Mouse (Mus musculus) thymus, adult 2 months (tissue): ENCODE measurements around the gene D130040H23Rik.

Source experiments
- CTCF ChIP-seq: fragments of 200-500 bp; IDR thresholded peaks from 2 replicates; pipeline ENCODE4 v1.5.1; 2012; ENCODE audit warnings: mild to moderate bottlenecking, control low read depth, low read length, moderate library complexity, borderline replicate concordance; ENCODE audit not compliant: control insufficient read depth, poor library complexity, insufficient read depth; ENCODE audit errors: extremely low read depth
- POLR2A ChIP-seq: fragments of 200-500 bp; IDR thresholded peaks from 2 replicates; pipeline ENCODE4 v1.6.1; 2012; ENCODE audit warnings: mild to moderate bottlenecking, low read length, control low read depth, moderate library complexity; ENCODE audit not compliant: control insufficient read depth, poor library complexity, insufficient read depth; ENCODE audit errors: extremely low read depth

DNA sequence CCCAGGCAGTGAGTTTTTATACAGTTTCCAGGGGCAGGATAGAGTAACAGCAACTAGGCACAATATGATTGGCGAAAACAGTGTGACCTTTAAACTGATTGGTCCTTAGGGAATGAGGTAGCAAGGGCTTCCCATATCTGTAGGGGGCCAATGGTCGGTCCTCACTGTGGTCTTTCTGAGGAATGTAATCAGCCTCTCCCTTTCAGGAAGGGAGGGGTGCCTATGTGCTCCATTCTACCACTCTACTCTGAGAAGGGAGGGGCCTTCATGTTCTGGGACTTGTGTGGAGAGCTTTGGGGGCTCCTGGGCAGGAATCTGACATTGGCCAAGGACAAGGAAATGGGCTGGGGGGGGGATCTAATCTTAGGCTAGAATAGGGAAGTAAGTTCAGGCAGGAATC, 53.9 kb downstream of the D130040H23Rik start:
- TF ChIP-seq POLR2A (no peak), CTCF (no peak)
